Comparison of ENCODE assay signal across 8 mouse cellular contexts in genomic region chr11:58199229-58200037, GRCm38 (mm10). TPM values are rescaled to one million over a fixed set of nuclear protein-coding genes. Genes with fewer than 3 reads are reported as not detected.
DNase-seq lines count a peak whose midpoint lies in the region; ATAC-seq lines count a peak whose summit lies in the region.
"Not testable (repeated sequence)": the region's sequence is repeated elsewhere in the genome, so short reads cannot be mapped to it uniquely, and the experiment has no call there.

Igtp (plus strand) TSS chr11:58199556.
Irgm2 (plus strand) TSS chr11:58199618.

- WGBS in intestine, embryonic 14.5 days, result 9% methylated on average over 13 of the region's 15 CpGs
- 13% methylated on average over 14 of the region's 15 CpGs for WGBS in limb, embryonic 10.5 days
- WGBS in midbrain, embryonic 10.5 days, result 15% methylated on average over 14 of the region's 15 CpGs

- DNase-seq in WW6 (ENCODE audit: low read depth, low spot score), result peak; percentile 40
- peak; percentile 46 for DNase-seq in embryo, embryonic 9.5 days (ENCODE audit: extremely low spot score)
- peak; percentile 60 to 78 for DNase-seq in gastrocnemius, postnatal 4 days (ENCODE audit: low spot score in 2 of 2)
- DNase-seq in intestine, embryonic 14.5 days (ENCODE audit: low spot score), result peak; percentile 85
- DNase-seq in limb, embryonic 10.5 days (ENCODE audit: low spot score), result peak; percentile 57
- peak; percentile 43 for DNase-seq in midbrain, embryonic 10.5 days (ENCODE audit: low spot score)
- peak; percentile 41 for DNase-seq in right cerebral cortex, postnatal 14 days
- DNase-seq in urinary bladder, postnatal 36 days (ENCODE audit: low spot score in 2 of 2), result peak; percentile 75 to 82

- H3K9me3 ChIP-seq in intestine, embryonic 14.5 days (ENCODE audit: control insufficient read depth, low read length); limb, embryonic 10.5 days (replicated peaks); midbrain, embryonic 10.5 days (replicated peaks): not testable (repeated sequence)

- H3K36me3 ChIP-seq in intestine, embryonic 14.5 days (ENCODE audit: control insufficient read depth, insufficient read depth, low read length); limb, embryonic 10.5 days; midbrain, embryonic 10.5 days: not testable (repeated sequence)

- not testable (repeated sequence) for H3K4me1 ChIP-seq in intestine, embryonic 14.5 days (replicated peaks; ENCODE audit: control insufficient read depth, insufficient read depth, low read length); limb, embryonic 10.5 days; midbrain, embryonic 10.5 days

- peak within 1 kb of the TSS; percentile 67 for H3K4me2 ChIP-seq in intestine, embryonic 14.5 days (ENCODE audit: low read length)

- peak within 1 kb of the TSS; percentile 60 for H3K9ac ChIP-seq in intestine, embryonic 14.5 days (ENCODE audit: low read length)

- H3K27me3 ChIP-seq in intestine, embryonic 14.5 days (replicated peaks; ENCODE audit: control insufficient read depth, insufficient read depth, low read length); limb, embryonic 10.5 days (ENCODE audit: low read depth, poor library complexity, severe bottlenecking); midbrain, embryonic 10.5 days (ENCODE audit: low read depth, poor library complexity, severe bottlenecking): not testable (repeated sequence)

- H3K4me3 ChIP-seq in intestine, embryonic 14.5 days (ENCODE audit: low read depth, low read length), result peak within 1 kb of the TSS; percentile 68
- peak within 1 kb of the TSS; percentile 60 for H3K4me3 ChIP-seq in limb, embryonic 10.5 days
- peak within 1 kb of the TSS; percentile 58 for H3K4me3 ChIP-seq in midbrain, embryonic 10.5 days

- H3K27ac ChIP-seq in intestine, embryonic 14.5 days (ENCODE audit: low read depth), result peak within 1 kb of the TSS; percentile 62; the same call in 1 of the 2 replicates
- peak within 1 kb of the TSS; percentile 72 for H3K27ac ChIP-seq in limb, embryonic 10.5 days
- H3K27ac ChIP-seq in midbrain, embryonic 10.5 days (replicated peaks), result peak within 1 kb of the TSS; percentile 74

- peak; percentile 83 for ATAC-seq in intestine, embryonic 14.5 days (replicated peaks; ENCODE audit: low FRiP score, low TSS enrichment, low read depth)

RNA-seq across cellular contexts. Expression of gene Igtp, which starts in this region (rescaled TPM):
- 10 to 100 TPM; 15.6 to 17.9 TPM for total RNA-seq in gastrocnemius, postnatal 4 days (2021)
- 6.6 and 7.3 TPM in 2 replicates for polyA plus RNA-seq in intestine, embryonic 14.5 days (2014; fragmentation: Nextera tagmentation; extraction: Ambion mirVana)
- polyA plus RNA-seq in limb, embryonic 10.5 days (2016; fragmentation: Nextera tagmentation; extraction: Ambion mirVana), result 1.3 TPM in 2 replicates
- polyA plus RNA-seq in midbrain, embryonic 10.5 days (2016; fragmentation: Nextera tagmentation; extraction: Ambion mirVana), result 1.0 and 2.0 TPM in 2 replicates

RNA-seq across cellular contexts. Expression of gene Irgm2, which starts in this region (rescaled TPM):
- total RNA-seq in gastrocnemius, postnatal 4 days (2021), result 10 to 100 TPM; 13.0 to 13.1 TPM
- polyA plus RNA-seq in intestine, embryonic 14.5 days (2014; fragmentation: Nextera tagmentation; extraction: Ambion mirVana), result 6.2 and 8.9 TPM in 2 replicates
- 0.05 and 0.50 TPM in 2 replicates for polyA plus RNA-seq in limb, embryonic 10.5 days (2016; fragmentation: Nextera tagmentation; extraction: Ambion mirVana)
- polyA plus RNA-seq in midbrain, embryonic 10.5 days (2016; fragmentation: Nextera tagmentation; extraction: Ambion mirVana), result 0.56 and 0.57 TPM in 2 replicates

Comparison
In these comparisons a context has a peak if more than half of its experiments do, and no peak if none do; other contexts are left out.
1. Peak in every context shown above with its lines: DNase-seq, ATAC-seq, H3K4me3 ChIP-seq and H3K27ac ChIP-seq.